Mouse (Mus musculus): ENCODE data around the gene Slu7.

DNA sequence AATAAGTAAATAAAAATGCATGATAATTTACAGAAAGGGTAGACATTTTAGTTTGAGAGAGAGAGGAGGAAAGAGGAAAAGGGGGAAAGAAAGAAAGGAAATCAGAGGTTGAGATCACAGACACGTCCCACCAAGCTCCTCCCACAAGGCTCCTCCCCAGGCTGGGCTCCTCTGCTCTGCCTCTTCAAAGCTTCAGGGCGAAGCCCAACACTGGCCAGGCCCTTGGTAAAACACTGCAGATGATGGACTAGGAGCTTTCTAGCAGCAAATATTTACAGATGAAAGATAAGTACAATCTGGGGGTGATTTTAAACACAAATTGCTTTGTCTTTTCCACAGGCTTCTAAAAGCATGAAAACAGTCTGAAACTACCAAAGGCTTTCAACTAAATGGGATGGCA lies 40.8 kb upstream of the Slu7 start:
- TF ChIP-seq GATA1 (IDR thresholded peaks at IDR 0.05; ENCODE audit: borderline replicate concordance, low read length) (no peak), FLI1 (IDR thresholded peaks at IDR 0.05; ENCODE audit: low read length) (no peak)

Measured in megakaryocyte, embryonic 14.5 days (primary cell).